Mouse (Mus musculus) kidney, adult 2 months (tissue): ENCODE measurements around the gene Arntl2.

Experiments
- CTCF ChIP-seq: fragments of 200-500 bp; conservative IDR thresholded peaks from 2 replicates; pipeline ENCODE4 v1.5.1; 2011; ENCODE audit warnings: low read depth, mild to moderate bottlenecking, control low read depth, low read length, moderate library complexity, mixed read lengths; ENCODE audit not compliant: insufficient read depth, insufficient read length
- POLR2A ChIP-seq: fragments of 200-500 bp; IDR thresholded peaks from one replicate; pipeline ENCODE4 v1.6.1; 2011; ENCODE audit warnings: low read depth, low read length, control low read depth

DNA sequence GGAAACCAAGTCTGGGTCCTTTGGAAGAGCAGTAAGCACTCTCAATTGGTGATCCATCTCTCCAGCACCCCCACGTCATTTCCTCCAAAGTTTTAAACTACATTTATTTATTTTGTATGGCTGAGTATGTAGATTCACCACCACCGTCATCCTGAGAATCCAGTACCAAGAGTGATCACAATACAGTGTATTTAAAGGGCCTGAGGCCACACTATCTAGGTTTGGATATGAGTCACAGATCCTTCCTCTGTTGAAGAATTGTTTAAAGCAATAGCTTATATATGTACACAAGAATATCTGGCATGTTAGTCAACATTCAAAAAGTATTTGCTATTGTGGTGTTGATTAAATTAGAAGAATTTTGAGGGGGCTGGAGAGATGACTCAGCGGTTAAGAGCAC lies 52.4 kb downstream of the Arntl2 start:
- TF ChIP-seq CTCF = no peak
- no peak for TF ChIP-seq POLR2A
